Mouse (Mus musculus) kidney, postnatal 10 days (tissue): ENCODE measurements around the gene Bglap2.
"Not testable (repeated sequence)": the region's sequence is repeated elsewhere in the genome, so short reads cannot be mapped to it uniquely, and the experiment has no call there.

Experiments used
- DNase-seq: peaks from one replicate; pipeline ENCODE4 v3.0.0; 2021; ENCODE audit warnings: mixed read lengths

Bglap2 gene

GRCm38 (mm10) chr3:88384364-88384763, 5.9 kb upstream of the Bglap2 start, which contains the start of gene Bglap:
Gene Bglap, minus strand, starts transcription at chr3:88384464.
- no peak for DNase-seq

- DNase-seq = not testable (repeated sequence)
Measured at GRCm38 (mm10) chr3:88382383-88382782, 3.9 kb upstream of the Bglap2 start.

- peak; percentile 57 for DNase-seq
Measured at GRCm38 (mm10) chr3:88381389-88382315, 3.2 kb upstream of the Bglap2 start.

- not testable (repeated sequence) for DNase-seq
Measured at GRCm38 (mm10) chr3:88376644-88377043, 1.9 kb downstream of the Bglap2 start.

GRCm38 (mm10) chr3:88375750-88376626, 2.5 kb downstream of the Bglap2 start:
- peak; percentile 46 for DNase-seq

GRCm38 (mm10) chr3:88372643-88373042, 5.9 kb downstream of the Bglap2 start, which contains the start of gene Bglap3:
Gene Bglap3, minus strand, starts transcription at chr3:88372743.
- not testable (repeated sequence) for DNase-seq

GRCm38 (mm10) chr3:88368511-88368910, 10.0 kb downstream of the Bglap2 start:
- DNase-seq = not testable (repeated sequence)

- DNase-seq = not testable (repeated sequence)
Measured at GRCm38 (mm10) chr3:88367517-88367916, 11.0 kb downstream of the Bglap2 start.

GRCm38 (mm10) chr3:88366830-88367428, 11.6 kb downstream of the Bglap2 start:
- DNase-seq = peak; percentile 69

- no peak for DNase-seq
Measured at GRCm38 (mm10) chr3:88365705-88366361, 12.7 kb downstream of the Bglap2 start.

GRCm38 (mm10) chr3:88364337-88364736, 14.2 kb downstream of the Bglap2 start, which contains the start of gene Paqr6:
Gene Paqr6, plus strand, starts transcription at chr3:88364584.
- DNase-seq = peak; percentile 90

- no peak for DNase-seq
Measured at GRCm38 (mm10) chr3:88363700-88364099, 14.8 kb downstream of the Bglap2 start.

- DNase-seq = no peak
Measured at GRCm38 (mm10) chr3:88361612-88362313, 16.7 kb downstream of the Bglap2 start.

GRCm38 (mm10) chr3:88361096-88361495, 17.4 kb downstream of the Bglap2 start:
- DNase-seq = no peak

GRCm38 (mm10) chr3:88359989-88360388, 18.5 kb downstream of the Bglap2 start:
- no peak for DNase-seq

- DNase-seq = no peak
Measured at GRCm38 (mm10) chr3:88359584-88359983, 18.9 kb downstream of the Bglap2 start.

GRCm38 (mm10) chr3:88354396-88355165, 23.9 kb downstream of the Bglap2 start:
- no peak for DNase-seq

GRCm38 (mm10) chr3:88352907-88353306, 25.6 kb downstream of the Bglap2 start:
- no peak for DNase-seq

- DNase-seq = no peak
Measured at GRCm38 (mm10) chr3:88350732-88351131, 27.8 kb downstream of the Bglap2 start.

- no peak for DNase-seq
Measured at GRCm38 (mm10) chr3:88339006-88339405, 39.5 kb downstream of the Bglap2 start.

GRCm38 (mm10) chr3:88338316-88338715, 40.2 kb downstream of the Bglap2 start:
- no peak for DNase-seq
